Mouse (Mus musculus) retina, postnatal 7 days (tissue): ENCODE measurements at regions not wholly inside any gene's neighbourhood (a gene's known extent, or its start where the extent isn't known, plus 50 kb on each side); places are given as distances from the start of the nearest gene placed in this dataset.

ENCODE experiments used
- DNase-seq: peaks from one replicate; pipeline ENCODE4 v3.0.0-alpha.2; 2012; ENCODE audit warnings: low read depth, low spot score

- DNase-seq = peak; percentile 66
Observed at GRCm38 (mm10) chr1:102628061-102628460, 2140.3 kb upstream of the Cdh20 start.

- no peak for DNase-seq
Observed at GRCm38 (mm10) chr1:102644379-102644778, 2123.9 kb upstream of the Cdh20 start.

GRCm38 (mm10) chr1:102687367-102688070 is 2080.8 kb upstream of the Cdh20 start:
- DNase-seq = no peak

- DNase-seq = no peak
Observed at GRCm38 (mm10) chr1:102716459-102716858, 2051.9 kb upstream of the Cdh20 start.

- DNase-seq = no peak
Observed at GRCm38 (mm10) chr1:102733991-102734390, 2034.3 kb upstream of the Cdh20 start.

- DNase-seq = no peak
Observed at GRCm38 (mm10) chr1:102735392-102735791, 2032.9 kb upstream of the Cdh20 start.

GRCm38 (mm10) chr1:102757941-102758340 is 2010.4 kb upstream of the Cdh20 start:
- no peak for DNase-seq
